Mouse (Mus musculus) mammary gland, adult 2 months (tissue): ENCODE results near the gene Opn1mw. TPM values are rescaled to one million over a fixed set of nuclear protein-coding genes. Genes with fewer than 3 reads are reported as not detected.

Source experiments
- polyA plus RNA-seq: library from polyadenylated mRNA; depleted of rRNA; stranded (reverse); fragments of >200 nt; gene quantifications from 2 replicates; pipeline ENCODE4 v1.2.3, GENCODE M21; 2012; ENCODE audit warnings: low replicate concordance; rRNA removed

Opn1mw gene
- 2.1 TPM in 1 of 2 replicates, not detected in the other for polyA plus RNA-seq

GRCm38 (mm10) chrX:74127164-74127563, at the start of gene Opn1mw:
TSS of gene Opn1mw (plus strand) at chrX:74127464.

GRCm38 (mm10) chrX:74135263-74135662, 8.0 kb downstream of the Opn1mw start, which contains the start of gene Mecp2:
TSS of gene Mecp2 (minus strand) at chrX:74135363.

GRCm38 (mm10) chrX:74167738-74168137, 40.5 kb downstream of the Opn1mw start, which contains the start of gene Tex28:
TSS of gene Tex28 (minus strand) at chrX:74167838.

GRCm38 (mm10) chrX:74176959-74177358, 49.7 kb downstream of the Opn1mw start, which contains the start of gene Tktl1:
TSS of gene Tktl1 (plus strand) at chrX:74177259.

Other genes starting within 250 kb of the Opn1mw start
- not detected in 2 replicates for gene Avpr2, start 235.4 kb upstream of the Opn1mw start, polyA plus RNA-seq
- 3.8 and 4.2 TPM in 2 replicates for gene L1cam, start 231.4 kb upstream of the Opn1mw start, polyA plus RNA-seq
- 109 and 157 TPM in 2 replicates for gene Arhgap4, start 205.6 kb upstream of the Opn1mw start, polyA plus RNA-seq
- gene Naa10, start 205.5 kb upstream of the Opn1mw start, polyA plus RNA-seq = 45.5 and 58.2 TPM in 2 replicates
- 14.0 and 16.6 TPM in 2 replicates for gene Renbp, start 196.6 kb upstream of the Opn1mw start, polyA plus RNA-seq
- 29.8 and 73.5 TPM in 2 replicates for gene Hcfc1, start 161.1 kb upstream of the Opn1mw start, polyA plus RNA-seq
- gene Irak1, start 103.5 kb upstream of the Opn1mw start, polyA plus RNA-seq = 228 and 351 TPM in 2 replicates
- 6.0 and 8.2 TPM in 2 replicates for gene Mecp2, start 7.9 kb downstream of the Opn1mw start, polyA plus RNA-seq
- gene Tex28, start 40.4 kb downstream of the Opn1mw start, polyA plus RNA-seq = not detected in 2 replicates
- 0.19 TPM in 1 of 2 replicates, not detected in the other for gene Tktl1, start 49.8 kb downstream of the Opn1mw start, polyA plus RNA-seq
- 435 and 465 TPM in 2 replicates for gene Flna, start 122.4 kb downstream of the Opn1mw start, polyA plus RNA-seq
- gene Emd, start 127.2 kb downstream of the Opn1mw start, polyA plus RNA-seq = 54.0 and 73.1 TPM in 2 replicates
- gene Rpl10, start 143.3 kb downstream of the Opn1mw start, polyA plus RNA-seq = 1,218 and 1,546 TPM in 2 replicates
- 128 and 141 TPM in 2 replicates for gene Taz, start 154.4 kb downstream of the Opn1mw start, polyA plus RNA-seq
- gene Dnase1l1, start 154.9 kb downstream of the Opn1mw start, polyA plus RNA-seq = 19.4 and 84.6 TPM in 2 replicates
- 366 and 441 TPM in 2 replicates for gene Atp6ap1, start 169.6 kb downstream of the Opn1mw start, polyA plus RNA-seq
- gene Gdi1, start 177.5 kb downstream of the Opn1mw start, polyA plus RNA-seq = 190 and 385 TPM in 2 replicates
- gene Fam50a, start 185.6 kb downstream of the Opn1mw start, polyA plus RNA-seq = 10.4 and 13.7 TPM in 2 replicates
- gene Plxna3, start 201.6 kb downstream of the Opn1mw start, polyA plus RNA-seq = 35.3 and 37.3 TPM in 2 replicates
- 35.5 and 59.7 TPM in 2 replicates for gene Lage3, start 226.2 kb downstream of the Opn1mw start, polyA plus RNA-seq
- 31.4 and 52.5 TPM in 2 replicates for gene Ubl4a, start 245.8 kb downstream of the Opn1mw start, polyA plus RNA-seq
- 20.2 and 38.4 TPM in 2 replicates for gene Slc10a3, start 245.9 kb downstream of the Opn1mw start, polyA plus RNA-seq